In genomic region chr10:91342083-91342482, GRCm38 (mm10) we compare ENCODE assay signal across 25 mouse cellular contexts.
DNase-seq lines count a peak whose midpoint lies in the region; ATAC-seq and TF ChIP-seq lines count a peak whose summit lies in the region.
"Had no signal": no experiment of that assay in that cellular context is flagged by ENCODE, and none has a peak within 500 bp of the region (broad histone marks: within the 10 kb centered on the region; RNA-seq: fewer than 3 reads in every experiment).

No protein-coding gene starts in this region.

- H3K27me3 ChIP-seq in megakaryocyte, embryonic 14.5 days (replicated peaks): no peaks in the 10 kb centered on the region
- H3K27me3 ChIP-seq: embryonic facial prominence, embryonic 15.5 days; forebrain, embryonic 15.5 days; heart, embryonic 12.5 days; hindbrain, embryonic 15.5 days had no signal

- no peak for ATAC-seq in megakaryocyte, adult 5-6 weeks (ENCODE audit: poor library complexity, severe bottlenecking)
- ATAC-seq: activated CD4-positive, CD25-positive, alpha-beta regulatory T cell, adult 4 months; CD4-positive, CD25-positive, alpha-beta regulatory T cell, adult 4 months; forebrain, embryonic 15.5 days; intestine, embryonic 16.5 days had no signal

- H3K4me1 ChIP-seq in megakaryocyte, embryonic 14.5 days: 0 out of 2 replicates have a peak, but pooled peaks cover 3% of the 10 kb centered on the region
- H3K4me1 ChIP-seq: embryonic facial prominence, embryonic 15.5 days; forebrain, embryonic 10.5 days; heart, embryonic 12.5 days had no signal

- H3K9me3 ChIP-seq in megakaryocyte, embryonic 14.5 days: no peaks in the 10 kb centered on the region
- H3K9me3 ChIP-seq: embryonic facial prominence, embryonic 15.5 days; forebrain, embryonic 10.5 days; forebrain, embryonic 15.5 days; heart, embryonic 12.5 days; hindbrain, embryonic 15.5 days had no signal

- intact Hi-C loops in heart, postnatal 36 days (cut with DNase I): no loop called here

- no peak for TF ChIP-seq POLR2A in brain, embryonic 14.5 days (IDR thresholded peaks at IDR 0.05; ENCODE audit: borderline replicate concordance, extremely low read depth, insufficient read depth, insufficient read length, poor library complexity, severe bottlenecking)

- H3K4me3 ChIP-seq in megakaryocyte, embryonic 14.5 days (replicated peaks): peak overlapping the region; percentile 8
- H3K4me3 ChIP-seq: embryonic facial prominence, embryonic 15.5 days; erythroblast, embryonic 14.5 days; forebrain, embryonic 10.5 days; forebrain, embryonic 15.5 days; gastrocnemius, adult 2 months; heart, embryonic 12.5 days; hindbrain, embryonic 15.5 days had no signal

- no peaks in the 10 kb centered on the region for H3K36me3 ChIP-seq in megakaryocyte, embryonic 14.5 days (replicated peaks; ENCODE audit: low read length)
- H3K36me3 ChIP-seq: embryonic facial prominence, embryonic 15.5 days; forebrain, embryonic 10.5 days; forebrain, embryonic 15.5 days; heart, embryonic 12.5 days; hindbrain, embryonic 15.5 days had no signal

- DNase-seq in MEL-GATA-1-ER (ENCODE audit: extremely low read depth, low read depth): peak; percentile 12
- DNase-seq in brain, embryonic 14.5 days (ENCODE audit: low read depth): peak; percentile 44
- DNase-seq in embryo, embryonic 10 days (ENCODE audit: low spot score): no peak
- no peak for DNase-seq in heart, postnatal 36 days
- no peak for DNase-seq in frontal cortex, adult 2 months (ENCODE audit: extremely low spot score in 1 of 2, low spot score in 1 of 2)
- DNase-seq: adrenal gland, adult 2 months; adrenal gland, postnatal 25 days; cerebellum, adult 11-12 months; cerebellum, adult 9-10 months; cerebellum, postnatal 36 days; embryo, embryonic 11 days; gastrocnemius, adult 2 months; gastrocnemius, postnatal 25 days; kidney, adult 2 months had no signal

- TF ChIP-seq CTCF in brain, embryonic 14.5 days (IDR thresholded peaks at IDR 0.05; ENCODE audit: borderline replicate concordance, extremely low read depth, insufficient read depth, insufficient read length): no peak

Comparison
In these comparisons a context has a peak if more than half of its experiments do, and no peak if none do; other contexts are left out.
1. DNase-seq: peak in MEL-GATA-1-ER (single experiment) and brain, embryonic 14.5 days (single experiment); none in embryo, embryonic 10 days (single experiment), heart, postnatal 36 days (0 of 2) and frontal cortex, adult 2 months (0 of 2).